Mouse (Mus musculus) gastrocnemius, postnatal 10 days (tissue): ENCODE data around the gene Erich2. TPM values are rescaled to one million over a fixed set of nuclear protein-coding genes. Genes with fewer than 3 reads are reported as not detected.

Source experiments
- DNase-seq: peaks from one replicate; pipeline ENCODE4 v3.0.0; 2021; ENCODE audit warnings: mixed read lengths
- total RNA-seq, 2 experiments: library from RNA; stranded (reverse); gene quantifications; 2 replicates each; pipeline ENCODE4 v1.2.3; 2021

Erich2 gene
- total RNA-seq, 2 experiments from 2014 or later = not detected

DNA sequence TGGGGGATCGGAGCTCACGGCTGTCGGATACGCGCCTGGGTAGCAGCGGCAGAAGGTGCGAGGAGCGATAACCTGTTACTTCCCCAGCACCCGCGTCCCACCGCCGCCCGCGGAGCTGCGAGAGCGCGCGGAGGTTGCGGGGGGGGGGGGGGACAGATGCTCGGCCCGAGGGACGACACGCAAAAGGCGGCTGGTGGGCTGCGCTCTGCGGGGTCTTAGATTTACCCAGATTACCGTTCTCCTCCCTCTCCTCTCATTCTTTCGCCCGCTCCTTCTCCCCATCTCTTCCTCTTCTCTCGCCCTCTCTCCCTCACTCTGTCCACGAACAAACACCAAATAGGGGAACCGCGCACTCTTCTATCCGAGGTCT is 54.0 kb downstream of the Erich2 start:
- DNase-seq = no peak

DNA sequence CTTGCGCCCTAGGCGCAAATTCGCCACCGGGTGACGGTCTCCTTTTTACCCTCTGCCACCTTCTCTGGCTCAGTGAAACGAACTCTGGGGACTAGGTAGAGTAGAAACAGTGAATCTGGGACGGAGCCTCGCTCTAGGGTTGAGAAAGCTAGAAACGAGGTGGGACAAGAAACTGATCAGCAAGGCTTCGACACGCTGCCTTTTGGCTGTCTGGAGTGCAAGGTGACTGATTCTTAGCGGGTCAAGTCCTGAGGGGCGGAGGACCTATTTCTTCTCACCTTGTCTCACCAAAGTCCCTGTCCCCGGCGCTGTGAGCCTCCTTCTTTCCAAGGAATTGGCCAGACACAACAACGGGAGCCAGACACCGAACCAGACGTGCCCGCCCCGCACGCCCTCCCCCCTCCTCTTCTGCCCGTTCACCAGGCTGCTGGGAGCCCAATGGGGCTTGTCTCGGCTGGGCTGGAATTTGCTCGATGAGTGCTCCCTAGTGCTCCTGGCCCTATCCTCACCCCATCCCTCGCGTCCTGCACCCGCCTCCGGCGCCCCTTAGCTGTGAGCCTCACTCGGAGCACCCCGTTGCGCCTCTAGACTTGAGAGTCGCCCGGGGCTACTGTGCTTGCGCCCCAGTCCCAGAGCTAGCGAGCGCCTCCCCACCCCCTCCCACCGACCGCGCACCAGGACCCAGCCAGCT is 54.5 kb downstream of the Erich2 start:
- no peak for DNase-seq

DNA sequence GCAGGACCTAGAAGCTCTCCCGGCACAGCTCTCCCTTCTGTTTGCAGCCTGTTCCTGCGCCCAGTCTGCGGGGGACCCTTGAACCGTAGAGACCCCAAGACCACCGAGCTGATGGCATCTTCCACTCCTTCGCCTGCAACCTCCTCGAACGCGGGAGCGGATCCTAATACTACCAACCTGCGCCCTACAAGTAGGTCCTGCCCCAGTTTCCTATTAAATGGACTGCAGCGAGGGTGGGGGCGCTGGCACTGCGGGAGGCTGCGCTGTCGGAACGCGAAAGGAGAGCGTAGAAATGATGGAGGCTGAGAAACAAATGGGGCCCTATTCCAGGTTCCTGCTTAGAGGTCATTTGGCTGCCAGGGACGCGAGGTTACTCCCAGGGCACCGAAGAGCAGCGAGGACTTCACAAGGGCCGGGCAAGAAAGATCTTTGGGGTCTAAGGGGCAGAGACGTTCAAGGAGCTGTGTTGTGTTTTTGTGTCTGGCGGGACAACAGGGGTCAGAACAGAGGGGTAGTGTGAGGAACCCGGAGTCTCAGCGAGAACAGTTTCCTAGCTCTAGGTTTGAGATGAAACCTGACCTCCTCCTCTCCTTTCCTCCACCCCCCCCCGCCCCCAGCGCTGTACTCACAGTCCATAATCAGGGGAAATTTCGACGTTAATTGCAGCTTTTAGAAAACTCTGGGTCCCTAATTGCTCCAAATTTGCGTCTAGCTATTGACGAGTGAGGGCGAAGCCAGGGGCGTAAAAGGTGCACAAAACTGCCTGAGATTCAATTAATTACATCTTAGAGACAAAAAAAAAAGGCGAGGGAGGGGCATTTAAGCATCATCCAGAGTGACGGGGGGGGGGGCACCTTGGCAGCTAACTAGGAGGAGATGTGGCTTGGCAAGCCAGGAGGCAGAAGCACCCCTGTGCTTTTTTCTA is 55.4 kb downstream of the Erich2 start:
- no peak for DNase-seq

DNA sequence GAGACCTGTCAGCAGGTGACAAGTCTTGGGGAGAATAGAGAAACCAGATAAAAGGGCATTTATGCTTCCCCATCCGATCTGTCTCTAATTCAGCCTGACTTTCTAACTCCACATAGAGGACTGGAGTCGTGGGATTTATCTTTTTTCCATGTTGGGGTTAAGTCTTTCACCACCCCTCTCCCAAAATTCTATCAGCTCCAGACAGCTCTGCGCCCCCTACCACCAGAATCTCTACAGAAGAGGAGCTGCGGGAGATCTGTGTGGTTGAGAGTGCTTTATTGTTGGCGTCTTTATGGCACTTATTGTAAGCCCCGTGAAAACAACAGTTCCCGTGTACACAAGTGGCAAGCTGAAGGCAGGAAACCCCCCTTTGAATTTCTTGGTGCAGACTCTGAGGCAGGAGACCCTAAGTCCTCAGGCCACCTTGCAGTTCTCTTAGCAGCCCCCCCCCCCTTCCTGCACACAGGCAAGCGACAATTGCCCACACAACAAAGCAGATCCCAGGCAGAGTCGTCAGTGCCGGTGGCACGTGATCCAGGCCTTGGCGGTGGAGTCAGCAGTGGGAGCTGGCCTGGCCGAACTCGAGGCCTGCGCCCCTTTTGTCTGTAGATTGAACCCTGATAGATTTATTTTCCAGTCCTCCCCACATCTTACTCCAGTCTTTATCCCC is 56.2 kb downstream of the Erich2 start:
- no peak for DNase-seq

DNA sequence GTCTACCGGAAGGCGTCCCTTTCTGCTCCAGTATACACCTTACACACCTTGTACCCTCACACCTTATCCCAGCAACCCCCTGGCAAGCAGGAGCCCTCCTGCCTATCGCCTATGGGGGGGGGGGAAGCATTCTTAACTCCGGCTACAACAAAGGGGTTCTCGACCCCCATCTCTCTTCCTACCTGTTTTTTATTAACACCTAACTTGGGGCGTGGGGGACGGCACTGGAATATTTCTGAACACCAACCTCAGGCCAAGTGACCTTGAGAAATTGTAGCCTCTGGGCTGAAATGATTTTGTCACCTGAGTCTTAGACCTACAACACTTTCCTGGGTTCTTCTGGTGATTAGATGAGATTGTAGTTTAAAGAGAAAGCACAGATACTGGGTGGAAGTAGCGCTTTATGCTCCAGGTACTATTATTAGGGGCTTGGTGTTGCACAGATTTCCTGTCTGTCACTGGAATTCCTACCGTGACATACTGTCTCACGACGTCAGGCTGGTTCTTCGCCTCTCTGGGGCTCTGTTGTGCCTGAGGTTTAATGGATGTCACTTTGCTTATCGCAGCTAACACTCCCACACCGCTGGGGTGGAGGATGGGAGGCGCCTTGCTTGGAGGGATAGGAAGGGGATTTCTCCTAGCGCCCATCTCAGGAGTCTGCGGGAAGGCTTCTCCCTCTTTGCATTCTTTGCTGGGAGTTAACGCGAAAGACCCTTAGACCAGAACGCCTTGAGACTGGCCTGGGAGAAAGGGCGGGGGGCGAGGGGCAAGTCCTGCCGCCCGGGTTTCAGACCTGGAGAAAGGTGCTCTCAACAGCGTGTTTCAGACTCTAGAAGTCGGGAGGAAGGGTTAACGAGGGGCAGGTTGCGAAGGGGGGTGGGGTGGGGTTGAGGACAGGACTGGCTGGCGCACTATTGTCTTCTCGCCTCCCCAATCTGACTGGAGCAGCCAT is 57.3 kb downstream of the Erich2 start:
- DNase-seq = no peak

DNA sequence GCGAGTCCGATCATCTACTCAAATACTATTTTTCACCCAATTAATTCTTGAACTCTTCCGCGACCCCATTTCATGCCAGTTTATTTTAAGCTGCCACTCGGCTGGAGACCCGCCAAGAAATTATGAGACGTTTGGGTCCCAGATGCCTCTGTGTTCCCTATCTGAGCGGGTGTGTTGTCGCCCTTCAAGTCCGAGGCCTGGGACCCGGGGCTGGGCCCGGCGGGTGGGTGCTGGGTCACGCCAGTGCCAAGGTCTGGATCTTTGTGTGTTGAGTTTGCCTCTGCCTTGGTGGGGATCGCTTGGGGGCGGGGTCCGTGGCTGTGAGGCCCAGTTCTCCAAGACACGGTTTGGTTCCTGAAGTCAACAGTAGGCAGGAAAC is 58.0 kb downstream of the Erich2 start:
- no peak for DNase-seq

DNA sequence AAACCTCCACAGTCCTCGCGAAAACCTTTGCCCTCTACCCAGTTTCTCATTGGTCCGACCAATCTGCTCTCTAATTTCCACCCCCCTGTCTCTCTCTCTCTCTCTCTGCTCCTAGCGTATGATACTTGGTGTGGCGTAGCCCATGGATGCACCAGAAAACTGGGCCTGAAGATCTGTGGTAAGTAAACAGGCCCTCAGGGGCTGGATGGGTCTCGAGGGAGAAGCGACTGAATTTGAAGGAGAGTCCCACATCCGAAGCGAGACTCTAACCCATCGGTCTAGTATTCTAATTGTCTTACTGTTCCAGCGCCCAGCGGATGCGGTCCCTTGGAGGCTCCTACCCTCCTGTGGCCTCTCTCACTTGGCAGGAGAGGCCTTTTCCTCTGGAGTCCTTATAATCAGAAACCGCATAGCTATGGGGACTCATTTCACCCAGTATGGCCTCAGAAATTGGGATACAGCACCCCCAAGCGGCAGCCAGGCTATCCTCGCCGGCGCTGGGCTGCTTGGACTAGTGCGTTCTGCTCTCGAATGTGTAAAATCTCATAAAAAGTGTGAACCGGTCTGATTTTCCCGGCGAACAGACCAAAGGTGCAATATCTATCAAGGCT is 58.6 kb downstream of the Erich2 start:
- DNase-seq = no peak

DNA sequence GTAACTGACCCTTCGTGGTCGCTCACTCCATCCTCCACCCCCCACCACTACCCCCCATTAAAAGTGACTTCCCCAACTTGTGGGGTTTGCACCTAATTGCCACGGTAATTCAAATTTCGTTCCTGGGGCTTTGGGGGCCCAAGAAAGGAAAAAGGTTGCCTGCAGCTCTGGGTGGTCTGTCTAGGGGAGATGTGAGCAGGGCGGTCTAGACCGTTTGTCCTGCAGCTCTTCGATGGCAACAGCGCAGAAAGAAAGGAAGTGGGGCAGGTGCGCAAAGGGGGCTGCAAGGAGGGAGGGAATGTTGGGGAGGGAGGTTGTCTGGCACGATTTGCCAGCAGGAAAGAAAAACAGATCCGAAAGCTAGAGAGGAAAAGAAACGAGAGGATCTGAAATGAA is 59.1 kb downstream of the Erich2 start:
- DNase-seq = no peak

DNA sequence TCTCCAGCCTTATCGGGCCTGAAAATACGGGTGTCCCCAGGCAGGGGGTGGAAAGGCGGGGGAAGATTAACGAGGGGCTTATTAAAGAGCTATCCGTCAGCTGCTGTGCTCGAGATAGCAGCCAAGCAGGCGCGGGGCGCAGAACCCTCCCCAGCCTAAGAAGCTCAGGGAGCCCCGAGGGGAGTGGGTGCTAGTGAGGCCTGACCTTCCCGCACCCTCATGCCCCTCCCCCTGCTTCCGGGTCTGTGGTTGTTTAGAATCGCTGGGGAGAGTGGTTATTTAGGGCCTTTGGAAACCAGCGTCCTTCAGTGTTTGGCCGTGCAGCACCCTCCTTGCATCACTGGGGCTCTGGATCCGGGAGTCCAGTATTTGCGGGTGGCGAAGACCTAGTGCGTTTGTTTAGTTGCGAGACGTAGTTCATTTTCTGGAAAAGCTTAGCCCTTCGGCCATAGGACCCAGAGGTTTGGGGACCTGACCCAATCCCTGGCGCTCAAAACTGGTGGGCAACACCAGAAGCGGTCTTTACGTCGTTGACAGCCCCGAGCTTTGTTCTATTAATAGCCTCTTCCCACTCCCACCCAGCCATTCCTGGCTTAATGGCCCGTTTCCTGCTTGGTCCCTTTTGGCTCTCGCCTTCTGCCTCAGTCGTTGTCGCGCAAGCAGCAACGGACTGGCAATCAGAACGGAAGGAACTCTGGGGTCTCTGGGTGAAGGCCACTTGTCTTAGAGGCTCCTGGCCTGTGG is 59.8 kb downstream of the Erich2 start:
- no peak for DNase-seq

DNA sequence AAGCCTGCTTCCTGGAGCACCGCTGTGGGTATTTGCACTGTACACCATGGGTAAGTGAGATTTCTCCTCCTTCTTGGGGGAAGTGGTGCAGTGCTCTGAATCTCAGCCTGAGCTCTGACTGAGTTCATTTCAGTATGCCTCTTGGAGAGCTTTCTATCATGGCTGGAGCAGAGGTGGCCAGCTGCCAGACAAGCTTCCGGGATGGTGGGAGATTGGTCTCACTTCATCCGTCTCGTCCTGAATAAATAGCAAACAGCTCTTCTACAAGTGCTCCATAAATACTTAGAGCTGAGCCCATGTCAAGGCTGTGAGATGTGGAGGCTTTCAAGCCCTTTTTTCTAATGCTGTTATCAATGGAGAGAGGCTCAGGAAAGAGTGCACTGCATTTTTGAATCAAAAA is 63.1 kb downstream of the Erich2 start:
- DNase-seq = no peak

DNA sequence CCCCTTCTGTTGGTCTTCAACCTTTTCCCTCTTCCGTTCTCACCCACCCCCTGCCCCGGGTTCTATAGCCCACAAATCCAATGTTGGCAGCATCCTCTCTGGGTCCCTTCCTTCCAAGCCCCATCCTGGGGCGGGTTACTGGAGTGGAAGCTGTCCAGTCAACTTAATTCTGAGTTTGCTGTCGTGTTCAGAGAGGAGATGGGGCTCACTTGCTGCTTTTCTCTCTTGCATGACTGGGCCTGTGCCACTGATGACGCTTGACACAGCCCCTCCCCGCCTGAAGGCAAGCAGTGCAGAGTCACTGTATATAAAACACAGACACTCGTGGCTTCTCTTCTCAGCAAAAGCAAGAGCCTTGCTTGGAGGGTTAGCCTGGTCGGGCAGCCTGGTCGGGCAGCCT is 63.6 kb downstream of the Erich2 start:
- DNase-seq = no peak

DNA sequence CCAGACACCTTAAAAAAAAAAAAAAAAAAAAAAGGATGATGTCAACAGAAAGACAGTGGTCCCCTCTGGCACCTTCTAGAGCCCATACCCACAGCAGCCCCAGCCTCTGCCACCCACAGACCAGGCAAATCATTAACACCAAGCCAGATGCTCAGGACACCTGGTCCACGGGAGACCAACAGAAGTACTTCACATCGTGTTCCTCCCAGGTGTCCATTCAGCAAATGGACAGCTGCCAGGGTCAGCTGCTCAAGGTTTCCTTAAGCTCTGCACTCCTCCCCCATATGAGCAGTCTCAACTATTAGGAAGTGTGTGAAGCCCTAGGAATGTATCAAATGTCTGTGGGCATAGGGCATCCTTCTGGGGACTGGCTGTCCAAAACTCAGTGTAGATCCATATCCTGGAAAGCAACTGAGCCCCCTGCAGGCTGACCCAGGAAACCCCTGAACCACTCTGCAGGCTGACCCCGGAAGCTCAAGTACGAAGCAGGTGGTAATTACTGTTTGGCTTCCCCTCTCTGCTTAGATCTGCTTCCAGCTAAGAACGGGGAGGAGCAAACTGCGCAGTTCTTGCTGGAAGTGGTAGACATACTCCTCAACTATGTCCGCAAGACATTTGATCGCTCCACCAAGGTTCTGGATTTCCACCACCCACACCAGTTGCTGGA is 65.1 kb downstream of the Erich2 start:
- DNase-seq = no peak

DNA sequence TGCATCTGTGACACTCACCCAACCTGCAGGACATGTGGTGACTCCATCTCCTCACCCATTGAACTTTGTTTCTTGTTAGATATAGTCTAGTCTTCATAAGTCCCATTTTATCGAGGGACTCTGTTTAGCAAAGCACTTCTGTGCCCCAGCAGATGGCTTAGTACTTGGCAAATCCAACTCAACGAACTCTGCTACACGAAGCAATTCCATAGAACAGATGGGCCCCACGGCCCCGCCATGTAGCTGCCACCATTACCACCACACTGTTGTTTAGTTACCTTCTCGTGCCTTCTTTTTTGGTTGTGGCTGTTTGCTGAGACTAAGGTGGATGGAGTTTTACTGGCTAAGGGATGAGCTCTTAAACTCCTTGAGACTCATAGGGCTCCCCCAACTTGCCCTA is 79.6 kb downstream of the Erich2 start:
- DNase-seq = no peak

Other genes with a start within 250 kb of the Erich2 start
- gene Sp5, start 33.9 kb upstream of the Erich2 start, total RNA-seq = not detected
- gene Gad1, start 44.3 kb downstream of the Erich2 start, total RNA-seq = under 1 TPM; 0.49 to 0.88 TPM
- 10 to 100 TPM; 69.5 to 73.9 TPM for gene Gorasp2, start 152.8 kb downstream of the Erich2 start, total RNA-seq
- gene Gm26558, start 153.3 kb downstream of the Erich2 start, total RNA-seq = not detected